Mouse (Mus musculus): ENCODE results near the gene Xpnpep3.

GRCm38 (mm10) chr15:81421454-81421853 is 21.5 kb downstream of the Xpnpep3 start:
- TF ChIP-seq POLR2A (IDR thresholded peaks at IDR 0.05; ENCODE audit: control insufficient read depth, low read depth, low read length) (no peak), CTCF (IDR thresholded peaks at IDR 0.05; ENCODE audit: control insufficient read depth, insufficient read depth, insufficient replicate concordance, low read depth, low read length) (no peak)
